Mouse (Mus musculus) layer of hippocampus, adult 2 months (tissue): ENCODE measurements around the gene Nrip1. TPM values are rescaled to one million over a fixed set of nuclear protein-coding genes. Genes with fewer than 3 reads are reported as not detected.

Experiments used
- DNase-seq, 2 experiments: peaks; one replicate each; pipeline ENCODE4 v3.0.0; 2022; ENCODE audit warnings: low spot score in 2 of 2
- H3K27ac ChIP-seq: fragments of 200-600 bp; 2 replicates; pipeline ENCODE4 v1.8.1; 2022
- H3K4me3 ChIP-seq: fragments of 200-600 bp; 2 replicates; pipeline ENCODE4 v1.8.1; 2022; ENCODE audit warnings: mild to moderate bottlenecking
- CTCF ChIP-seq: fragments of 200-600 bp; conservative IDR thresholded peaks from 2 replicates; pipeline ENCODE4 v1.8.1; 2022; ENCODE audit warnings: antibody characterized with exemption, mild to moderate bottlenecking, moderate library complexity
- total RNA-seq, 2 experiments: library from RNA; stranded (reverse); gene quantifications; 2 replicates each; pipeline ENCODE4 v1.2.3; 2021

Gene Nrip1
- total RNA-seq, 2 experiments from 2014 or later = 56.1 to 60.0 TPM

- no peak for DNase-seq
- Histone ChIP-seq H3K27ac (0 out of 2 replicates have a peak overlapping the region, but pooled peaks have one; percentile 28), H3K4me3 (peak overlapping the region; percentile 93)
- peak; percentile 42 for TF ChIP-seq CTCF
Observed at GRCm38 (mm10) chr16:76370041-76370715, 3.4 kb downstream of the Nrip1 start.

- no peak for DNase-seq
- H3K4me3 ChIP-seq = no peak overlapping the region
- no peak for TF ChIP-seq CTCF
- H3K27ac ChIP-seq = no peak overlapping the region
Observed at GRCm38 (mm10) chr16:76369236-76369635, 4.4 kb downstream of the Nrip1 start.

GRCm38 (mm10) chr16:76367261-76367908, 6.2 kb downstream of the Nrip1 start:
- no peak for DNase-seq
- Histone ChIP-seq H3K27ac (no peak overlapping the region), H3K4me3 (no peak overlapping the region)
- TF ChIP-seq CTCF = no peak

- Histone ChIP-seq H3K27ac (no peak overlapping the region), H3K4me3 (no peak overlapping the region)
- no peak for TF ChIP-seq CTCF
- DNase-seq = no peak
Observed at GRCm38 (mm10) chr16:76365790-76366406, 7.7 kb downstream of the Nrip1 start.

GRCm38 (mm10) chr16:76365237-76365636, 8.4 kb downstream of the Nrip1 start:
- Histone ChIP-seq H3K27ac (no peak overlapping the region), H3K4me3 (no peak overlapping the region)
- no peak for DNase-seq
- no peak for TF ChIP-seq CTCF

GRCm38 (mm10) chr16:76363641-76364040, 10.0 kb downstream of the Nrip1 start:
- no peak for TF ChIP-seq CTCF
- Histone ChIP-seq H3K27ac (peak overlapping the region; percentile 43; the same call in 1 of the 2 replicates), H3K4me3 (no peak overlapping the region)
- no peak for DNase-seq

- DNase-seq = no peak
- Histone ChIP-seq H3K27ac (no peak overlapping the region), H3K4me3 (no peak overlapping the region)
- no peak for TF ChIP-seq CTCF
Observed at GRCm38 (mm10) chr16:76362982-76363381, 10.6 kb downstream of the Nrip1 start.

GRCm38 (mm10) chr16:76360441-76360840, 13.2 kb downstream of the Nrip1 start:
- no peak for DNase-seq
- Histone ChIP-seq H3K4me3 (no peak overlapping the region), H3K27ac (no peak overlapping the region)
- TF ChIP-seq CTCF = no peak

GRCm38 (mm10) chr16:76358757-76359156, 14.9 kb downstream of the Nrip1 start:
- DNase-seq = no peak
- no peak for TF ChIP-seq CTCF
- H3K4me3 ChIP-seq = no peak overlapping the region
- no peak overlapping the region for H3K27ac ChIP-seq

GRCm38 (mm10) chr16:76358128-76358748, 15.4 kb downstream of the Nrip1 start:
- Histone ChIP-seq H3K27ac (no peak overlapping the region), H3K4me3 (no peak overlapping the region)
- TF ChIP-seq CTCF = no peak
- DNase-seq = no peak

GRCm38 (mm10) chr16:76357155-76357554, 16.5 kb downstream of the Nrip1 start:
- Histone ChIP-seq H3K27ac (no peak overlapping the region), H3K4me3 (no peak overlapping the region)
- DNase-seq = no peak
- TF ChIP-seq CTCF = no peak

- TF ChIP-seq CTCF = no peak
- Histone ChIP-seq H3K4me3 (no peak overlapping the region), H3K27ac (no peak overlapping the region)
- DNase-seq = no peak
Observed at GRCm38 (mm10) chr16:76355947-76356550, 17.6 kb downstream of the Nrip1 start.

GRCm38 (mm10) chr16:76355267-76355666, 18.4 kb downstream of the Nrip1 start:
- no peak overlapping the region for H3K4me3 ChIP-seq
- DNase-seq = no peak
- TF ChIP-seq CTCF = no peak
- peak overlapping the region; percentile 57; the same call in 1 of the 2 replicates for H3K27ac ChIP-seq
